Mouse (Mus musculus) urinary bladder, adult 18-20 months (tissue): Measurements from ENCODE around the gene Kbtbd12.

Source experiments
- DNase-seq, 2 experiments: peaks; one replicate each; pipeline ENCODE4 v3.0.0; 2022; ENCODE audit warnings: low spot score in 2 of 2, mixed read lengths in 2 of 2

Kbtbd12 gene

DNA sequence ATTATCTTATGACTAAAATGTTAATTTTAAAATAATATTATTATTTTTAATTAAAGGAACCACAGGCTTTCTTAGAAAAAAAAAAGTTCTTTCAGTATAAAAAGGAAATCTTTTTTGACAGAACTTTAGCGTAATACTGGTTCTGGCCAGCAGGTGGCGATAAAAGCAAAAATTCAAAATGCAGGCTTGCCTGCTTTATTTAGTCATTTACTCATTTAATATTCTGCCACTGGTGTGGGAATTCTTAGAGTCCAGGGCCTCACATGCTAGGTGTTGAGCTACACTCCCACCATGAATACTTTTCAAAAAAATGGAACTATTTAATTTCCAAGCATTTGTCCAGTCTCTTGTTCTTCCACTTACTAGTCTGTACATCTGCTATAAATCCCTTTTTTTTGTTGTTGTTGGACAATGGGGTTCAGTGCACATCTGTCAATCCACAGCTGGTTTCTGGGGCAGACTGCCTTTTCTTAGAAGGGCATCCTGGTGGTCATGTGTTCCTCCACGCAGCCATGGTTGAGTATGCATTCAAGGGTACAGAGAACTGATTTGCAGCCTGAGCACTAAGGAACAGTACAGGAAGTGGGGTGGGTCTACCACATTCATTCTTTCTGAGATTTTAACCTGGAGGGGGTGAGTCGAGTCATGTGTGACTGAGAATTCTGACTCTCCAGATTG lies 88.5 kb downstream of the Kbtbd12 start:
- DNase-seq: peak in 1 of 2 experiments; percentile 55

DNA sequence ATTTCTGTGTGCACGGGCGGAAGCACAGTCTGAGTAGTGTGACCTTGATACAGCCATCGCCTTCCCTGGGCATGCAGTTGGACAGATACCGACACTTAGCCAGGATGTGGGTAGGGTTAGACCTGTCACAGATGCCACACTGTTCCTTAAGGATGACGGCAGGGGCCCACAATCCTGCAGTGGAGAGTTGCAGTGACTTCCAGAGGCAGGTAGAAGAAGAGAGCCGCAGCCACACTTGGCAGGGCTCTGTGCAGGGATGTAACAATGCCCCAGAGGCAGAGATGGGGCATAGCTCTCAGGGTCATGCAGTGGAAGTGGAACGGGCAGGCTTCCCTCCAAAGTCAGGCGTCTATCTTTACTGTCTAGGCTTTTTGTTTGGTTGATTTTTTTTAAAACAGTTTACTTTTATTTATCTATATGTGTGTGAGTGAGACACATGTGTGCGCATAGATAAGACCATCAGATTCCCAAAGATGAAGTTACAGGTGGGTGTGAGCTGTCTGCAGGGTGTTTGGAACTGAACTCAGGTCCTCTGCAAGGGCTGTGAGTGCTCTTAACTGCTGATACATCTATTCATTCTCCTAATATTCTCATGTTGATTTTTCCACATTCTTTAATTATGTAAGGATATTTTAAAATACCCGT lies 89.2 kb downstream of the Kbtbd12 start:
- DNase-seq: no peak

DNA sequence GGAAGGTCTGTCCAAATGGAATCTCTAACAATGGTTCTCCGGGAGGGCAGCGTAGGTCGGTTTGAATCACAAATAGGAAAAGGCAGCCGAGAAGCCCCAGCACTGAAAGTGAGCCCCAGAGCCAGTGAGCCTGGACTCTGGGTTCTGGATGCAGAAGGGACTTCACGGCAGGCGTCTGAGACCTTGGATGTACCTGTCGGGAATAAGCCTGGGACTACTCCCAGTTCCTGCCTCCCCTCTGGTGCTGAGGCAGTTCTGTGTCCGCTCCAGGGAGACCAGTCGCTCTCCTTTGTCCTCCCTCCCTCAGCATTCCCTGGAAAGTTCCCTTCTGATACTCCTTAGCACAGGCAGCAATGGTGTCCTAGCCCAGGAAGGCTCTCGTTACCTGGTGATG lies 92.4 kb downstream of the Kbtbd12 start:
- no peak for DNase-seq

DNA sequence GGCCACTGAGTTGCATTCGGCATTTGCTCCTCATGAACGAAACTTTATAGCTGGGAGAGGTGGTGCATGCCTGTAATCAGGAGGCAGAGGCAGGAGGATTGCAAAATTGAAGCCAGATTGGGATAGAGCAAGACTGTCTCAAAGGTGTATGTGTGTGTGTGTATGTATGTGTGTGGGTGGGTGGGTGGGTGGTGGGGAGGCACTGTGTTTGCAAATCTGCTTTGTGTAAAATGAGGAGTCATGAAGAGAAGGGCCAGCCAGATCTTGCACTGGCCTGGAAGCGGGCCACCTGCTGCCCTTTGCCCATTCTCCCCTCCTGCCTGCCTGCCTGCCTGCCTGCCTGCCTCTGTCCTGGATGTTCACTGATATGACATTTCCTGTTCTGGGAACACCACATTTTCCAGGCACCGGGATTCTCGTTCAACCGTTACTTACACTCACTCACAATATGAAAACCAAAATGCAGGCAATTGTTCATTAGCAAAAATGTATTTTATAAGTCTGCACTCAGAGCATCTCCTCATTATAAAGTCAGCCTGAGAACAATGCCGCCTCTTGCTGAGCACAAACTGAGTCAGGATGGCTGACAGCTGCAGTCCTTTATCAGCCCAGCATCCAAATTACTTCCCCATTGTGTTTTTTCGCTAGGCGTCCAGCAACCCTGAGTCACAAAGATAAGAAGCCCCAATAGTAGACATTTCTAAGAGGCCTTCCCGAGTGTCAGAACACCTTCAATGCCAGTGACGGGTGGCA lies 92.9 kb downstream of the Kbtbd12 start:
- DNase-seq: no peak

DNA sequence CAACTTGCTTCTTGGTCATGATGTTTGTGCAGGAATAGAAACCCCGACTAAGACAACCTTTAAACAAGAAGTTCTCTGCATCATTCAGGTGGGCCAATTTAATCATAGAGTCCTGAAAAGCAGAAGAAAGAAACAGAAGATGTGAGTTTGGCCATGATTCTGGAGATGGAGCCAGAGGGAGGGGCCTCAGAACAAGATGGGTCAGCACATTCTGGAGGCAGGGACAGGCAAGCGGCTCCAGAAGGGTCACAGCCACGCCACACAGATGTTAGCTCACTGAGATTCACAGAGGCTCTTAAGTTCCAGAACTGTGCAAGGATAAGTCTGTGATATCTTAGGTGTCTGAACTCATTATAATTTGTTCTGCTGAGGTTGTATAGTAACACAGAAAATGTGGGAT lies 93.5 kb downstream of the Kbtbd12 start:
- DNase-seq: no peak

DNA sequence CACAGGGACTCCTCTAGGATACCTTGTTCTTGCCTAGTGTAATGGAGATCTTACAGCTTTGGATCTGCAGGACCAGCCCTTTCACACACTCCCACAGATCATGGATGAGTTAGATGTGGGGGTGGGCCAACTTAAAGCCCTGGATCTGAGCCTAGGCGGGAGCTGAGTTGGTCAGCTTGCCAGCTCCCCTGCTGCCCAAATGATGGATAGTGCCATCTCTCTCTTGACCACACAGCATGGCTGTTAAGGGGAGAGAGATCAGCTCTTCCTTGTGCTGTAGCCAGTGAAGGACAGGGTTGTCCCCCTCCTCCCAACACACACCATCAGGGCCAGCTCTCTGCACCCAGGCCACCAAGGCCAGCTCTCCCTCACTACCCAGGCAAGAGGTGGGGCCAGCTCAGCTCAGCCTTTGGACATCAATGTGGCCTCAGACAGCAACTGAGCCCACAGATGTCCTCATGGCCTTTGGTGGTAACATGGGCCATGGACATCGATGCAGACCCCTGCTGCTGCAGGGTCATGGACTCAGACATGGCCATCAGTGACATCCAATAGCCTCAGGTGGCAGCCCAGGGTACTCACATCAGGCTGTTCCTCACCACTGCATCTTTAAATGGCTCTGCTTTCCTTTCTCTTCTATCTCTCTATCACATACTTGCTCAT lies 97.5 kb downstream of the Kbtbd12 start:
- no peak for DNase-seq

DNA sequence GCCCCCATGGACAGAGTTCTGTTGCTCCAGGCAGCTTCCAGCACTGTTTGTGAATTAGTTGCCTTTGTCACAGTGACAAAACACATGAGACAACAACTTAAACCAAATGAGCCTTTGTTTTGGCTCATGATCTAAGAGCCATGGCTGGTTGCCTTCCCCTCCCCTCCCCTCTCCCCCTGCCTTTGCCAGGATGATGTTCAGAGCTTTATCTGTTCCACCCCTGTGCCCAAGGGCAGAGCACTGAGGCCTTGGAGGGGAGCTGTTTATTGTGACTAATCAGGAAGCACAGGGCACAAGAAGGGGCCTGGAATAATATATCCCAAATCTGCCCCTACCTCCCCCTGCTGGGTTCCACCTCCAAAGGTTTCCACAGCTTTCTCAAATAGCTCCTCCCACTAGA lies 107.4 kb downstream of the Kbtbd12 start:
- no peak for DNase-seq

DNA sequence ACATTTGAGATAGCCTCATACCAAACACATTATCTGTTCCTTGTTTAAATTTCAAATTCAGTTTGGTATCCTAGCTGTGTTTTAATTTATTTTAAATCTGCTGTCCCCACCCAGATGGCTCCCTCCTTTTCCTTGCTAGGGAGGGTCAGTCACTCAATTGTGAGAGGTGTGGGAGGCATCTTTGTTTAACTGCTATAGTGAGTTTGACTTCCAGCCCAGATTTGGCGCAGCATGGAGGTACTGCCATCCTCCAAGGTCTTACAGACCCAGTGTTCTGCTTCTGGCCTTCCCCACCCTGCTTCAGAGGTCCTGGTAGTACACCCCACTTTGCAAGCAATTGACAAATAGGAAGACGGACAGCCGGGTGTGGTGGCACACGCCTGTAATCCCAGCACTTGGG lies 113.7 kb downstream of the Kbtbd12 start:
- no peak for DNase-seq

DNA sequence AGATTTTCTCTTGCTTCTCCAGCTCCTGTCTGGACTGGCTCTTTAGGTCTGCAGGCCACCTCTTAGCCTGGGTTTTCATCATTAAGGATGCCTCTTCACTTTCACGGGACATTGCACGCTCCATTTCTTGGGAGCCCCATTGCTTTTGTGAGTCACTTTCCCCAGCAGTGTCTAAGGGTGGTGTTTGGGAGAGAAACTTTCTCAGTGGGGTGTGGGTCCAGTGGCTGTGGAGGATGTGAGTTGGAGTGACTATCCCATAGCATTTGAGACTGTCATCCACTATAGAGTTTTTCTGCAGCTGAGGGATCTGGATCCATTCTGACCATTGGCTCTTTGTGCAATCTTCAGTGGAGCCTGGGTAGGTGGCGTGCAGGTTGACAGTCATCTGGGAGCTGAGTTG lies 114.3 kb downstream of the Kbtbd12 start:
- no peak for DNase-seq

DNA sequence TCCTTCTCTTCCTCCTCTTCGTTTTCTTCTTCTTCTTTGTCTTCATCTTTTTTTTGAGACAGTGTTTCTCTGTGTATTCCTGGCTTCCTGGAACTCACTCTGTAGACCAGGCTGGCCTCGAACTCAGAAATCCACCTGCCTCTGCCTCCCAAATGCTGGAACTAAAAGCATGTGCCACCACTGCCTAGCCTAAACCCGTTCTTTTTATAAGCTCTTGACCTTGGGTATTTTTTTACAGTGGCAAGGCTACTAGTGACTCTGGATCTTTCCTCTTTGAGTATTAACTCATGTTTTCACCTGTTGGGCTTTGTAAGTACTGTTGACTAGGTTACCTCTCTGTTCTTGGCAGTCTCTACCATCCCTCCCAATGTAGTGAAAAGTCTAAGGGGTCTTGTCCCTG lies 114.7 kb downstream of the Kbtbd12 start:
- DNase-seq: no peak

DNA sequence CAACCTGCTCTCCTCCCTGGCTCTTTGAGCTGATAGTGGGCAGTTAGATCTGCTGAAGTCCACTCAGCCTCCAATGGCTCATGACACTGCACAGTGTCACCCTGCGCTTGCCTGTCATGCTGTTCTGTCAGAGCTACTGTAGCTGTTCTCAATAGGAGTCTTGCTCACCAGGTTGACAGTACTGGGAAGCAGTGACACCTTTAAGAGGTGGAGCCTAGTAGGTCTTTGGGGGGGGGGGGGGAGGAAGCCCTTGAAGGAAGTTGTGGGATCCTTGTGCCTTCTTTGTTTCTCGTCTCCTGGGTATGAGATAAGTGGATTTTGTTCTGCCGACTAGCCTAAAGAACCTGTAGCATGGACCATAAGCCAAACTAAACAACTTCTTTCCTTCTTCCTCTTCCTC lies 115.1 kb downstream of the Kbtbd12 start:
- no peak for DNase-seq

DNA sequence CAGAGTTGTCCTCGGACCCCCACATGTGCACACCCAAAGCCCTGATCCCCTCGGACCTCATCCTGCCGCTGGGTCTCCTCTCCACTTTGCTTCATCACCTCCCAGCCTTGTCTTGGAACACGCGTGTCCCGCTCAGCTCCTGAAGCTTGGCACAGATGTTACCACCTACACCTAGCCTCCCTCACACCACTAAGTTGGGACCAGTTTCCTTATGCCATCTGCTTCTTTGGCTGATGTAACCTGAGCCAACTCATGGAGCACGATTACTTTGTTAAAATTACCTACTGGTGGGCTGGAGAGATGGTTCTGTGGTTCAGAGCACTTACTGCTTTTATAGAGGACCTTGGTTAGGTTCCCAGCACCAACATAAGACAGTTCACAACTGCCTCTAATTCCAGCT lies 115.9 kb downstream of the Kbtbd12 start:
- DNase-seq: no peak

DNA sequence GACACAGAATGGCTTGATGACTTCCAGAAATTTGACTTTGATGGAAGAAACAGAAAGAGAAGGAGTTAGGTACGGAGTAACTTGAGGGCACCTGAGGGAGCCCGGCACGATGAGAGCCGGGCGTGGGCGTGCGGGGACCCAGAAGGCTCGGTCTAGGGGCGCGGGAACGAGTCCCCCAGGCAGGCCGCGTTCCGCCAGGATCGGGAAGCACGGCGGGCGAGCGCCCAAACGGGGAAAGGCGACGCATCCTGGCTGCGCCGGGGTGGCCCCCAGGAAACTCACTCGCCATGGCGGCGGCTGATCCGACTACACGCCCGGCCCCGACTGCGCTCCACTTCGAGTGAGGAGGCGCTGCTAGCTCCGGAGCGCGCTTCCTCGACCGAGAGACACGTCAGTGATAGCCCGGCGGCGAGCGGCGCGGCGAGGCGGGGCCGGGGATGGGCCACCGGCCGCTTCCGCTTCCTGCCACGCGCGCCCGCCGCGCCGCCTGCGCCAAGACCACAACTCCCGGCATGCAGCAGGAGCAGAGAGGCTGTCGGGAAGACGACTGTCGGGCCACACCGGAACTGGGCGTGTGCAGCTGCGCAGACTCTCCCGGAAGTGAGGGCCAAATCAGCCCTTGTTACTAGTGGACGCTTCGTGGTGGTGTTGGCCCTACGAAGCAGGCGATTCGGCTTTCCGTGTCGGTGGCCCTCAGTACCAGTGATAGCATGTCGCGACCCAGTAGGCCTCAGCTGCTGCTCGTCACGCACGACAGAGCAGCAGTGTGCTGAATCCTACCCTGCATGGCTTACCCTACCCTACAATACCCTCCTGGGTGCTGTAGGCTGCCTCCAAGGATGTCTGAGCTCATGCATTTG lies 119.1 kb downstream of the Kbtbd12 start, which contains the start of gene Sec61a1:
Gene Sec61a1, minus strand, starts transcription at position 502 of the 860 bp plus-strand sequence.
- DNase-seq: peak; percentile 85 to 94

DNA sequence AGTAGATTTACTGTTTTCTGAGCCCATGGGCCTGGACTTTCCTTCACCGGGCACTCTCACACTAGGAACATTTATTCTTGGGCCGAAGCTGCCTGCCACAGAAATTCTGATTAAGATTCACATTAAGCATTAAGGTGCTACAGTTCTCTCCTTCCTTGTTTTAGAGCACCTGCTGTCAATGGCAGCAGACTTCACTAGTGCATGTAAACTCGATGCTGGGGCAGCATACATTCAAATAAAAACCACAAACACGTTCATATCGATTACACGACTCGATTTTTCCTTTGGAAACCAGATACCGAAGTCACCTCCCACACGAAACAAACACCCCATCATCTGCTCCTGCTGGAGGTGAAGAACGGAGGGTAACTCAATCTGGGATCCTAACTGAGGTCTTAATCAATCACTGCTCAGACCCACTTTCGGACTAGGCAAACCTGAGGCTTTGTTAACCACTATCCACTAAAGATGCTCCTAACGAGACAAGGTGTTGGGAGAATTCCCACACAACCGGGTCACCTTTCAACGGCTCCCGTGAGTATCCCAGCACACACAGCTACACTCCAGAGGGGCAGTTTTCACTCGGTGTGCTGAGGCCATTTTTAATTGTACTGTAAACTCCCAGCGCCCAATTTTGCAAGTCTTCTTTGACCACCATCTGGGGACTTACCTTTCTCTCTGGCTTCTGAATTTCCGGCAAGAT lies 119.9 kb downstream of the Kbtbd12 start:
- DNase-seq: no peak

DNA sequence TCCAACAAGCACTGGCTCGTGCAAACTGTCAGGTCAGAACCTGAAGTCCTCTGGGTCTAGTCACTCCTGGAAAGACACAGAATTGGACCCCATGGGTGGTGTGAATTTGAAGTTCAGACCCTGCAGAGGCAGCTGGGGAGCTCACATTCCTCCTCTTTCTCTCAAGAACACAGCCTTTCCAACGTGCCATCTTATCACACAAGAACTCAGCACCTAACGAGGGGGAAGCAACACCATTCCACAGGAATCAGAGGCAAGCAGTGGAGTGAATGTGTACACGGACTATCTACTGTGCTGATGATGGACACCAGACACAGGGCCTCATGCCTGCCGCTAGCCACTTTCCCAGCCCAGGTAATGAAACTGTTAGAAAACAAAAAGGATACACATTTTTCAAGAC lies 121.1 kb downstream of the Kbtbd12 start:
- no peak for DNase-seq

DNA sequence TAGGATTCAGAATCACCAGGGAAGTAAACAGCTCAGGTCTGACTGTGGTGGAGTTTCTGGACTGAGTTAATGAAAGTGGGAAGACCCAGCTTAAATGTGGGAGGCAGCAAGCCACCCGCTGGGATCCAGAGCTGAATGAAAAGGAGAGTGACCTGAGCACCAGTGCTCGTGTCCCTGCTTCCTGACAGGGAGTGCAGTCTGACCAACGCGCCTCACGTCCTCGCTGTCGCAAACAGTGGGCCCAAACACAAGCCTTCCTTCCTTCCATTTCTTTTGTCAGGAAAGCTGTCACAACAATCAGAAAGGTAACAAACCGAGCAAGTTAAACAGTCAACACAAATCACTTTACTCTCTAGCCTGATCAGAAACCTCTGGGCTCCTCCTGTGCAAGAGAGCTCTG lies 121.8 kb downstream of the Kbtbd12 start:
- DNase-seq: no peak

DNA sequence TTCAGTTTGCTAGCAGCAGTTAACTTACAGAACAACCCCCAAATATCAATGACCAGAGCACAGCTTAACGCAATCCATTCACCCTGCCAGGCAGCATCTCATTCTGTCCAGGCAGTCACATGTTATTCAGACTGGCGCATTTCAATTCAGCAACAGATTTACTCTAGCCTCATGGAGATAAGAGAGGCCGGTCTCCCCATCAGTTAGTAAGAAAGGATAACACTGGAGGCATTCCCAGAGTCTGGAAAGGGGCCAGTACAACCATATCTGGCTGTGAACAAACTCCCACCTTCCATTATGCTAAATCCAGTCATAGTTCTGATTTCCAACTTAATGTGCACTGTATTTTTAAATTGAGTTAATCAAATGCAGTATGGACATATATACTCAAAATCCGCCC lies 123.2 kb downstream of the Kbtbd12 start:
- DNase-seq: no peak

DNA sequence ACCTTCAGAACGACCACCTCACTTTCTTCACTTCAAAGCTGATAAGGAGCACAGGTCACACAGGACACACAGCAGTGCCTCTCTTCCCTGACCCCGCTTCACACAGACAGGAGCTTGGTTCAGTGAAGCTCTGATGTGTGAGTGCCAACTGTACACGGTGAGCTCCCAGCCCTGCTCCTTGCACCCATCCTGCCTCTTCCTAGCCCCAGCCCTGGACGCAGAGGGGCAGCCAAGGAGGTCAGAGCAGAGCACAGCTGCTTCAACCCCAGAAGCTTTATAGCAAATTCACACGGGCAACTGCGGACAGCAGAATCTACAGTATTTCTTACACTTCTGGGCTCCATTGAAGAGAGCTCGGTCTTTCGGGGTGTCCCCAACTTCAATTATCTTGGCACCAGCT lies 123.8 kb downstream of the Kbtbd12 start:
- no peak for DNase-seq

DNA sequence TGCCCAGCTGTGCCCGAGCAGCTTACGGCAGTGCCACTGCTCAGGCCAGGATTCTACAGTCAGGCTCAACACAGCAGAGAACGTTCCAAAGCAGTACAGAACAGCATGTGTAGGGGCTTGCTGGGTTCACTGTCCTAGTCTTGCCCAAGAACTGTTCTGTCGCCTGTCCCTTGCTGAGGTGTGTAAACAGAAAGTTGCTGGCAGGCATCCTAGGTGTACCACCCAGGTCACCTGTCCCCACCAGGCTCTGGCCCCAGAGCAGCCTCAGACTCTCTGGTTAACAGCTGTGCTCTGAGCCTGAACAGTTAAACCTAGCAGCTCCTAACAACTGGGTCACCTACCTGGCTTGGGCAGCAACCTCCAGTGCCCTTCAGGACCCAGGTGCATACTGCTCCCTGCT lies 134.7 kb downstream of the Kbtbd12 start:
- no peak for DNase-seq

DNA sequence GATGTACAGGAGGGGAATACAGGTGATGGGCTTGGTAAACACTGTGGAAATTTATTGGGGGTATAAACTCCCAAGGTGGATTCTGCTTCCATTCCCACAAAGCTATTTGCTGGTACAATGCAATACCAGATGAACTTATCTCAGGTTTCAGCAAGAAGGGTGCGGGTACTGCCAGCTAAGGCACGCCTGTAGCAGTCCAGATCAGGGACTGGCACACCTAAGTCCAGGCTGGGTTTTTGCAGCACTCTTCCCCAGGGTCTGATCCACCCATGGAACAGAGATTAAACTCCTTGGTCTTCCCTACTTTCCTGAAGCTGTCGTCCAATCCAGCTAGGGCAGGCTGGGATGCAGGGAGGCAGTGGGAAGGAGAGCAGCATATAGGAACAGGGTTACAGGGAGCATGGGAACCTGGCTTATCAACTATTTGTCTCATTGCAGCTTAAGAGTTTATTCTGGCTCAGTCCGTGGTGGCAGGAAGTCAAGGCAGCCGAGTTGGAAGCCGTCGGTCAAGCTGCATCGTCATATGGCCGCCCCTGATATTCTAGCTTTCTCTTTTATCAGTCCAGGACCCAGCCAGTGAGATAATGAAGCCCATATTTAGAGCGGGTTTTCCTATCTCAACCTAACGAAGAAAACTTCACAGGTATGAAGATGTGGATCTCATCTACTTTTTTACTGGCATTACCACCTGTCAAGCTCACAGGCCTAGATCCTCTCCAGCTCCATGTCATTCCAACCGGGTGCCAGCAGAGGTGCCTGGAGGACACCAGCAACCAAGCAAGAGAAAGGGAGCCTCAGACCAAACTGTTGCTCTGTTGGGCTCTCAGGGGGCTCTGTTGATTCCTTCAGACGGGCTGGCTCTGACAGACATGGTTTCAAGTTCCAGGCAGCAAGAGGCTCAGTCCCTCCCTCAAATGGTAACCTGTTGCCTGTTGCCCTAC lies 135.4 kb downstream of the Kbtbd12 start:
- no peak for DNase-seq
